Mouse (Mus musculus): Measurements from ENCODE around the gene Serp1.

Gene Serp1

DNA sequence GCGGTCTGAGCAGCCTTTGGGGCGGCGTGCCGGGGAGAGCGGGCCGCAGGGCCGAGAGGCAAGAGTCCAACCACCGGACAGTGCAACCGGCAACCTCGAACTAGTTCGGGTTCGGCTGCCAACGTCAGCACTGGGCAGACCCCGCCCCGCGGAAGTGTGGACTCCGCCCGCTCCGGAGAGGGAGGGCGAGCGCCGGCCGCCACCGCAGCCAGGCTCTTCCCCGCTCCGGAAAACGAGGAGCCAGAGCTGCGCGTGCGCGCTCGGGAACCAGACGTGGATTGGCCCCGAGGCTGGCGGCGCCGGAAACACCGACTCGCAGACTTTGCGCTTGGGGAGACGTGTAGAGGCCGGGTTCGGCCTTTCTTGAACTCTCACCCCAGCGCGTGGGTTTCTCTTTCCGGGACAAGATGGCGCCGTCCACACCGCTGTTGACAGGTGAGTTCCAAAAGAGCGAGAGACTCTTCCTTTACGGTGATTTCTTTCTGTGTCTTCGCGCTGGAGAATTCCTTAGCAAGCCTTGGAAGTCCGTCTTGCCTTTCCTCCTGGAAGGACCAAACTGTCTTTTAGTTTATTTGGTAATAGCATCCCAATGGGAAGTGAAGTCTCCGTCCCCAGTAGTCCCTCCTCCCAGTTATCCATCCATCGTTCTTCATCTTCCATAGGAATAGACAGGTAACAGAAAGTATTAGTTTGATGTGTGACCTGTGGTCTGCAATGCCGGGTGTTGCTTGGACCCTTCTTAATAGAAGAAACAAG lies at the start of gene Serp1, which contains the start of gene Eif2a:
Gene Serp1, minus strand, starts transcription at position 241 of the 756 bp plus-strand sequence.
Gene Eif2a, plus strand, starts transcription at position 170 of the 756 bp plus-strand sequence.
- DNase-seq, result peak; percentile 99

DNA sequence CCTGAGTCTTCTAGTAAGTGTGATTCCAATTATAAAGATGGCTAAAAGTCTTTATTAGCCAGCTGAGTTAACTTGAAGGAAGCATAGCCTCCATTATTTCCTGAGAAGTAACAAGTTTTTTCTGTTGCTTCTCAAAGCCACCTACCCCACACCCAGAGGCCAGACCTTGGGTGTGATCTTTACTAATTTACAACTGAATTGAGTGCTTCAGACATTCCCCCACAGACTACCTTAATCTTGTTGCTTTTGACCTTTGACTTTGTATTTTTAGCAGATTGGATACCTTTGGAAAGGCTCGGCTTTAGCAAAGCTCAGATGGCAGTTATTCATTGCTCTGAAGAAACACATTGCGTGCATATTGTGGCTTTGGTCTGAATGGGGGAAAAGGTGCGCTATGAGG lies 45.1 kb upstream of the Serp1 start:
- DNase-seq, result no peak

DNA sequence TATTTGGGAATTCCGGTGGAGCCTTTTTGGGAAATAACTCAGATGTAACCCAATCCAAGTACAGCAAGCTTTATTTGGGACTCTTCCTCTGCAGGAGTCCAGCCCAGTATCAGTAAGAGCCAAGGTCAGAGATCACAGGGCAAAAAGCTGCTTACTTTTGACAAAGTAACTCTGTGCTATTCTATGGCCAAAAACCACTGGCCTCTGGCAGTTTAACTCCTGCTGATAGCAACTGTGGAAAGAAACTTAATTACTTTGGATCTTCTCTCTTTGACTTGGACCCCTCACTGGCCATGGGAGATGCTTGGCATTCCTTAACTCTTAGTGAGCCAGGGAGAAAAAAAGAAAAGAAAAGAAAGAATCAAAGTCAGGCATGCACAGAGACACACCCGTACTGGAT lies 35.7 kb upstream of the Serp1 start:
- no peak for DNase-seq

DNA sequence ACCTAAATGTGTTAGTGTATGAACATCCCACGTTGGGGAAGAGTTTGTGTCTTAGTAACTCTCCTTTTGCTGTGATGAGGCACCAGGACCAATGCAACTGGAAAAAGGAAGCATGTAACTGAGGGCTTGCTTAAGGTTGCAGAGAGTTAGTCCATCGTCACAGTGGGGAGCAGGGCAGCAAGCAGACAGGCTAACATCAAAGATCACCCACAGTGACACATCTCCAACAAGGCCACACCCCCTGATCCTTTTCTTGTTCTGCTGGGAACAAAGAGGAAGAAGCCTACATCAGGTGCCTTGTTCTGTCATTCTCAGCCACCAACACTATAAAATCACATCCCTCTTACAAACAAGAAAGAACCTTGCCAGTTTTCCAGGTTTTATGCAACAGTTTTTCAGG lies 34.2 kb upstream of the Serp1 start:
- no peak for DNase-seq

DNA sequence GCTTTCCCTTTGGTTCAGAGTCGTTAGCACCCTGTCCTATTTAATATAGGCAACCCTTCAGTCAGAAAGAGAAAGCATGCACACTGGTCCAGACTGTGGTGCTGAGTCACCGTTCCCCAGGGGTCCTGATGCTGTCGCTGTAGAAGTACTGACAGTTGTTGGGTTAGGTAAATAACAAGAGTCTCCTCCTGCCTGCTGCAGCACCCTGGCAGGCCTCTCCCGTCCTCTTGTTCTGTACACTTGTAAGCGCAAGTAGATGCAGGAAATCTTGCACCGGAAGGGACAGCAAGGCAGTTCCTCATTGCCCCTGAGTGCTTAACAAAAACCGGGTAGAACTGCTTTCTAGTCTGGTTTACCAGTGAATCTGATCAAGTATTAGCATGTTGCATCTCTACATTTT lies 31.0 kb upstream of the Serp1 start:
- DNase-seq, result no peak

DNA sequence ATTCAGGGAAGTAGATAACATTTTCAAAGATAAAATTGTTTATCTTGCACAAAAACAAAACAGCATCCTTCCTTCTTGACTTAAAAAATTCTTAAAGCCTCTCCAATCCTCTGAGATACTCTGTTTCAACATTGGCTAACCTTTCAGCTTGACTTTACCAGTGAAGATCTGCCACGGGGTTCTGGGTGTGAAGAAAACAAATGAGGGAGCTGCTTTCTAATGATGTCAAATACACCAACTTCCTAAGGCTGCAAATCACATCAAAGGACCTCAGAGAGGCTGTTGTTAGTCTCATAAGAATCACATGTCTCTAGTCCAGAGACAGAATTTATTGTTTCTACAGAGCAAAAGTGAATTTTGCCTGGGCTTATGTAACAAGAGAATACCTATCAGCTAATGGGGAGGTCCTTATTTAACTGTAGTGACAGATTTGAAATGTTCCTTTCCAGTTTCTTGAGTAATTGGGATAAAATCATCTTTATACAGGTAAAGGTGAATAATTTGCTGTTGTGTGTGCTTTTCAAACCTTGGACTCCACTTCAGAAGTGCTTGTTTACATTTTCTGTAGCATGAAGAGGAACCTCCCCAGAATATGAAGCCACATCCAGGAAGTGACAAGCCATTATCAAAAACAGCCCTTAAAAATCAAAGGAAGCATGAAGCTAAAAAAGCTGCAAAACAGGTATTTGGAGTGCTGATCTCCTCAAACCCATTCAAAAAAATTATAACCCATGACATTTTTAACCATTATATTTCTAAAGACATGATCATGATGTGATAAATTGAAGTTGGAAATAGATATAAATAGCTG lies 26.5 kb upstream of the Serp1 start:
- no peak for DNase-seq

DNA sequence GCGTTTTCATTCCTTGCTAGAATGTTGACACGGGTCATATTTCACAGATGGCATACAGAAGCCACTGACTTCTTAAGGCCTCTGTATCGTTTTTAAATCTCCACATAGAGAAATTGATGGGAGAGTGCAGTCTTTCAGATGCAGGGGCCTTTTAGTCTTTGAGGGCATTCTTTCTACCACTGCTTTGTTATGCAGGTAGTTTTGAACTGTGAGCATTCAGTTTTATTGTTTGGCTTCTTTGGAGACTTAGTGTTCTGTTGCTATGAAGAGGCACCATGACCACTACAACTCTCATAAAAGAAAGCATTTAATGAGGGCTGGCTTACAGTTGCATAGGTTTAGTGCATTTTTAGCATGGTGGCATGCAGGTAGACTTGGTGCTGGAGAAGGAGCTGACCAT lies 10.9 kb upstream of the Serp1 start:
- no peak for DNase-seq

DNA sequence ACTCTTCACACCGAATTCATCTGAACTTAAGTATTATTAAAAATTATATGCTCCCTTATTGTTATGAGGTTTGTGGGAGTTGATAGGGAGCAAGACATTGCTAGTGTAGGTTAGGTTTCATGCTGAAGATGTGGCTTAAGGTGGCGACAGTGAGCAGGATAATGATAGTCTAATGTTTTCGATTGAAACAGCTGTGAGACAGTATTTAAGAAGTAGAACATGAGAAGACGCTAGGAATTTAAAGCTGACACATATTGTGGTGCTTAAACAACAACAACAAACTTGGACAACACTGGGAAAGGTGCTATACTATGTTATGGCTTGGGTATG lies 681 bp upstream of the Serp1 start:
- no peak for DNase-seq

DNA sequence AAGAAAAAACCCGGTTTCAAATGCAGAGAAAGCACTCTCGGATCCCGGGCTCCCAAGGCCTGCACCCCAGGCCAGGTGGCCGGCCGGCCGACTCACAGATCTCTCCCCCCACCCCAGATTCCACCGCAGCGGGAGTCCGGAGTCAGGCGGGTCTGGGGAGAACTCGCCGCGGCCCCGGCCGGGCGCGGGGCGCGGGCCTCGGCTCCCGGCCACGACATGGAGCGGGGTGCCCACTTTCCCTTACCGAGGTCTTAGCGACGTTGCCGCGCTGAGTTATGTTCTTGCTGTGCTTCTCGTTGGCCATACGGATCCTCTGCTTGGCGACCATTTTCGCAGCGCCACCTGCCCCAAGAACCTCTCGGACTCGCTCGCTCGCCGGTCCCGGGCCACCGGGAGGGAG lies 526 bp downstream of the Serp1 start:
- no peak for DNase-seq

DNA sequence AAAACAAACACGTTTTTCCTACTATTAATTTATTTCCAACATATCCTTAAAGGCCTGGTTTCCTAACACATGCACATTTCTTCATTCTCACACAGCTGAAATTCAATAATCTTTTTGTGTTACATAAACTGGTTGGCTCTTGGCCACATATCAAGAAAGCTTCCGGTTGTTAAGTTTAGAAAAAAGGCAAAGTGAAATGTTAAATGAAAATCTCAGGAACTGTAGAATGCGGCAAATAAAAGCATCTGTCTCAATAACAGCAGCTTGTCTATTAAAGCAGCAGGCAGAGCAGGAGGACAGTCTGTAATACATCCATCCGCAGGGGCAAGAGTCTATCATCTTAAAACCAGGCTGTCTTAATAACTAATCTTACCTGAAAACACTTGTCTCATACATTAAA lies 1.4 kb downstream of the Serp1 start:
- DNase-seq, result no peak

DNA sequence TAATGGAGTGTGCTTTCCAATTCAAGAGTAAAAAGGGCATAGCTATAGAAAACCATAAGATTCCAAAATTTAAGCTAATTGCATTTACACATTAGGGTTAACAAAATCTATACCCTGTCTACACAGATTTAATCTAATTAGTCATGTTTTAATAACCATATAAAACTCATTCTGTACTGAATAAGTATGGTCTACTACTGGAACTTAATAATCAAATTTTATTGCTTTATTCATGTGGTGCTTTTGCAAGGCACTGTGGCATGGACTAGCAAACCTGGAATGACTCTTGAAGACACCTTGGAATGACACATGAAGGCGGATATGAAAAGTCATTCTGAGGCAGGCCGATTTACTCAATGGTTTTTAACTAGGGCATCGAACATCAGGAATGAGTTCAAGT lies 2.3 kb downstream of the Serp1 start:
- DNase-seq, result no peak

DNA sequence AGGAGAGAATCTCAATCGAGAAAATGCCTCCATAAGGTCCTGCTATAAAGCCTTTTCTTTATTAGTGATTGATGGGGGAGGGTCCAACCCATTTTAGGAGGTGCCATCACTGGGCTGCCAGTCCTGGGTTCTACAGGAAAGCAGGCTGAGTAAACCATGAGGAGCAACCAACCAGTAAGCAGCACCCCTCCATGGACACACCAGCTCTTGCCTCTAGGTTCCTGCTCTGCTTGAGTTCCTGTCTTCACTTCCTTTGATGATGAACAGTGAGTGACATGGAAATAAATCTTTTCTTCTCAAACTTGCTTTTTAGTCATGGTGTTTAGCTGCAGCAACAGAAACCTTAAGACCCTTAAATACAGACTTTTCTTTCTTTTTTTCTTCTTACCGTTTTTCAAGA lies 4.3 kb downstream of the Serp1 start:
- no peak for DNase-seq

DNA sequence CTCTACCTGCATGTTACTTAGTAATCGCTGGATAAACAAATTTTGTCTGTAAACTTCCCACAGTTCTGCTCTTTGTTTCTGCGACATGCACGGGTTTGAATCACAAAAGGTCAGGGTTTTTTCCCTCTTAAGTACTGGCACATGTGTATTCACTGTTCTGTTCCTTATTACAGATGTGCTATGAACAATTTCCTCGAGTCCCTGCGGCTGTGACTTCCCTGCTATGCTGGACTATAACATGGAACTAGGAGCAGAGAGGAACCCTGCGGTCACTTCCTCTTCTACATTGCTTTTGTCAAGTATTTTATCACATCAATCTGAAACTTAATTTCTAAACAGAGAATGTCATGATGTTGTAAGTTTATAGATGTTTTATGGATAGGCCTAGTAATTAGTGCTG lies 5.4 kb downstream of the Serp1 start:
- no peak for DNase-seq

DNA sequence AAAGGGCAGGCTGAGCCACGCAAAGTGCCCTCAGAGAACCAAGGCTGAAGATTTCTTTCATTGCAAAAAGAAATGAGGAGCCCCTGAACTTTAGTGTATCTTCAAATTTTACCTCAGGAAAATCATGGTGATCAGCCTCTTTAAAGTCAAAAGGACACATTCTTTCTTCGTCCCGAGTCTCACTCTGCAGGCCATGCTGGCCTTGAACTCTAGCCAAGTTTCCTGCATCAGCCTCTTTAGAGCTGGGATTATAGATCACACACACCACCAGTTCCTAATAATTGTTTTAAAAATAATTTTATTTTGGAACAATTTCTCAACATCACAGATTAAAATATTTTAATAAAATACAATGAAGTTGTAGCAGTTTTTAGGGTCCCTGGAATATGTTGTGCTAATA lies 6.2 kb downstream of the Serp1 start:
- no peak for DNase-seq

DNA sequence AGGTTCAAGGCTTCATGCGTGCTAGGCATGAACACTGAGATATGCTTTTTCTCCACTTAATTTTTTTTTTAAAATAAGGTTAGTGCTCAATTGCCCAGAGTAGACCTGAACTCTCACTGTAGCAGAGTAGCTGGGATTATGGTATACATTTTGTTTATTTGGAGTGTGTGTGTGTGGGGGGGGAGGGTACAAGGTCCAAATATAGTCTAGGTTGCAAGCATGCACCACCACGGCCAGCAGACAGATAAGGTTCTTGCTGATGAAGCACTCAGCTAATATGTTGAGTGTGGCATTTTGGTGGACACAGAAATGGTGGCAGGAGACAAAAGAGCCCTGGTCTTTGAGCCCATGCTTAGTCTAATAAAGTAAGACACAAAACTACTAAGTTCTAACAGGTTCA lies 6.7 kb downstream of the Serp1 start:
- no peak for DNase-seq

DNA sequence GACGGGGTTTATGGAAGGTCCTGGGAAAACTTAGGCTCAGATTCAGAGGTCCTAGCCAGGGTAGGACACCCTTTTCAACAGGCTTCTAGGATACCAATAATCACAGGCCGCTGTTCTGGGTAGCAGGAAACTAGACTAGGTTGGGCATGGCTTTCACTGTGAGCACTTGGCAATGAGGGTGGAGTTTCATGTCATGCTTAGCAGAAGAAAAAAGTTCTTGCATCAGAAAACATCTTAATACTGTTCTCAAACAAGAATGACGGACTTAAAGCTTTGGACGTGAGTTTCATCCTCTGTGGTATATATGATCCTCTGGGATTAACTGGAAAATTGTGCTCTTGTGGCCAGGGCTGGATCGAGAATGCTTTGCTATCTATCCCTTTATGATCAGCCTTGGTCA lies 7.9 kb downstream of the Serp1 start:
- no peak for DNase-seq

DNA sequence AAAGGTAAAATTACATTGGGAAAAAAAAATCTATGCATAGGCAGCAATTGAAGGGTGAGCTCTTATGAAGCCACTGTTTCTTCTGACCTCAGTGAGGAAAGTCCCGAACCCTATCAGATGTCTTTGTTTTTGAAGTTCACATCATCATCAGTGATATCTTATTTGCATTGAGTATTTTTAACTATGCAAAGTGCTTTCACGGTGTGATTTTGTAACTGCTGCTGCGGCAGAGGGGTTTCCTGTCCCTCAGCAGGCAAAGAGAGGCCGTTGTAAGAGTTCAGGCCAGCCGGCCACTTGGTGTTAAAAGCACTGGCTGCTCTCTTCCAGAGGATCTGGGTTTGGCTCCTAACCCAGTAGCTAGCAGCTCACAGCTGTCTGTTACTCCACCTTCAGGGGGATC lies 8.4 kb downstream of the Serp1 start:
- no peak for DNase-seq

DNA sequence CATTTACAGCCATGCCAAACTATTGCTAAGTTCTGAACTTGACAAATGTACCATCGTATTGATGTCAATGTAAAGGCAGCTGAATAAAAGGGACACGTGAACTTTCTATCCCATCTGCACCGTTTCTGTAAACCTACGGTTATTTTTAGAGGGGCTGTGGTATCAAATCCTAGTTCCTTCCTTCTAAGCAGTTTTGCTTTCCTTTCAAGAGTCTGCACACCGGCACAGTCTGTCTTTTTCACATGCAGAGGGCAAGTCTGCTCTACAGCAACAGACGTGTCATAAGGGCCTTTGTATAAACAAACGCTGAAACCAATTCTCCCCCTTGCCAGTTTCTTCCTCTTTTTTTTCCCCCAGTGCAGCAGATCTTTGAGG lies 9.1 kb downstream of the Serp1 start:
- no peak for DNase-seq

DNA sequence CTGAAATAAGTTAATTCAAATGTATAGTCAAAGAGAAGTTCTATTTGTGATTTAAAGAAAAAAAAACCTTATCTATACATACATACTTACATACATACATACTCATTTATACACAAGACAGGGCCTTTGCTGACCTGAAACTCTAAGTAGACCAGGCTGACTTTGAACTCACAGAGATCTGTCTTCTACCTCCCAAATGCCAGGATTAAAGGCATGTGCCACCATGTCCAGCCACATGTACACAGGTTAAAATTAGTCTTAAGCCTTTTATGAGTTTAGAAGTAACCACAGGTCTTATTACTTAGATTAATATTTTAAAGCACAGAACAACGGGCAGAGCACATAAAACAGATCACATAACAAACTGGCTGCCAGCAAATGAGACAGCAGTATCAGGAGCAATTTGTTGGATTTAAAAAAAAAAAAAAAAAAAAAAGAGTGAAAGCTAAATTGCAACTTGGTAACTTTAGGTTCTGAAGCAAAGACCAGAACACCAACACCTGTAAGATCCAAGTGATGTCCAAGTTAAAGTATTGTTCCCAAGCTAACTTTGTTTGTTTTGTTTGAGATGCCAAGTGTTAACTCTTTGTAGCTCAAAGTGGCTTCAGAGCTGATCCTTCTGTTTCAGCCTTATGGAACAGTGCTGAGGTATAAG lies 9.6 kb downstream of the Serp1 start:
- no peak for DNase-seq

DNA sequence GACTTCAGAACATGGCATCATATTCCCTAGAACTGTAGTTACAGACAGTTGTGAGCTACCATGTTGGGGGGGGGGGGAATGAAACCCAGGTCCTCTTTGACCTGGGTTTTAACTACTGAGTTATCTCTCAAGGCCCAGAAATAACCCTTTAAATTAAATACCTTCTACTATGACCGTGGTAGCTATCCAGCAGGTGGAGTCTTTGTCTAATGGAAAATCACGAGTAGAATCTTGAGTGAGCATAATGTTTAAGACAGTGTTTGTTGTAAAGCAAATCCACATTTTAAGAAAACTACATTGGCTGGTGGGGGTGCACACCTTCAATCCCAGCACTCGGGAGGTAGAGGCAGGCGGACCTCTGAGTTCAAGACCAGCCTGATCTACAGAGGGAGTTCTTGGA lies 12.2 kb downstream of the Serp1 start:
- DNase-seq, result no peak

DNA sequence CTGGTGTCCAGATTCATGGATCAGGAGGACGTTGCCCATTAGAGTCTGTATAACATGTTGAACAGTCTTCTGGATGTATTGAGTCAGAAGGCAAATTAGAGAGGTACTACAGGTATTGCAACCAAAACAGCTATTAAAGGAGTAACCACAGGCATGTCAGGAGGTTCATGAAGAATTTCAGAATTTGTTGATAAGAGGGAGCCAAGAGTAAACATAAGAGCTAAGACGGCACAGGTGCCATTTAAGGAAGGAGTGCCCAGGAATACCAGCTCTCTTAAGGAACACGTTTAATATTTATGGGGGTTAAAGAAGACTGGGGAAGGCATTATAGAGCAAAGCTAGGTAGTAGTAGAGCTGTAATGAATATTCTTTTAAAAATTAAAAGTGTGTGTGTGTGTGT lies 13.0 kb downstream of the Serp1 start:
- DNase-seq, result no peak

DNA sequence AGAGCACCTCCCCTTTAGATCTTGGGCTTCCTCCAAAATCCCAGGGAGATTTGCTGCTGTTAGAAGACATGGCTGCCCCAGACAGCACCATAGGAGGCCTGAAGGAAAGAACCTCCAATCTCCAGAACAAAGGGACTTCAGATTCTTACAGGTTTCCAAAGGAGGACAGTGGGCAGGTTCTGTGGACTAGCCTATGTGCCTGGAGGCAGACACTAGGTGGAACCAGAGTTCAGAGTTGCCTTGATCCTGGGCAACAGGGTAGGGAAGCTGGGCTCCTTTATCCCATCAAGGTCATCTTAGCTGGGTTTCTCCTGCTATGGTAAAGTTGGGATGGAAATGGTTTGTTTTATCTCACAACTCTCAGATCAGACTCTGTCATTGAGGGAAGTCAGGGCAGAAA lies 14.1 kb downstream of the Serp1 start:
- DNase-seq, result no peak

DNA sequence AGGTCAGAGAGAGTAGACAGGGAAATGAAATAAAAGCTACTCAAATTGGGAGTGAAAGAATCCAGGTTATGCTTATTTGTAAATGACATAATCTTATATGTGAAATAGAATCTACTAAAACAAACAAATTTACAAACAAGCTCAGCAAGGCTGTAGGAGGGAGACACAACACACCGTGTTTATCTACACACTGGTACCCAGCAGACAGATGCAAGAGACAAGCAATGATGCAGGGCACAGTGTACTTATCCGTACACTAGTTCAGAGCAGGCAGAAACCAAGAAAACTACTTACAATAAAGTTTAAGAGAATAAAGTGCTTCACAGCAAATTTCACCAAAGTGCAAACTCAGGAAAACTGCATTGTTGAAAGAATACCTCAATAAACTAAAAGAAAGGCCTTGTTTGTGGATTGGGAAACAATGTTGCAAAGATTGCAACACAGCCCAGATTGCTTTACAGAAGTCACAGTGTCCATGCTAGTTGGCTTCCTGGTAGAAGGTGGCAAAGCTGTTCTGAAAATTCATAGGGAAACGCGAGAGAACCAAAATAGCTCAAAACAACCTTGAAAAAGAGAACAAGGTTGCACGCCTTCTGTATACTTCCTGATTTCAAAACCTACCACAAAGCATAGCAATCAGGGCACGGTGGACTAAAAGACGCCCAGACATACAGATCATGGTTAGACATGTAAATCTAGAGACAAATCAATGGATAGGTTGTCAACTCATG lies 17.5 kb downstream of the Serp1 start:
- DNase-seq, result no peak

DNA sequence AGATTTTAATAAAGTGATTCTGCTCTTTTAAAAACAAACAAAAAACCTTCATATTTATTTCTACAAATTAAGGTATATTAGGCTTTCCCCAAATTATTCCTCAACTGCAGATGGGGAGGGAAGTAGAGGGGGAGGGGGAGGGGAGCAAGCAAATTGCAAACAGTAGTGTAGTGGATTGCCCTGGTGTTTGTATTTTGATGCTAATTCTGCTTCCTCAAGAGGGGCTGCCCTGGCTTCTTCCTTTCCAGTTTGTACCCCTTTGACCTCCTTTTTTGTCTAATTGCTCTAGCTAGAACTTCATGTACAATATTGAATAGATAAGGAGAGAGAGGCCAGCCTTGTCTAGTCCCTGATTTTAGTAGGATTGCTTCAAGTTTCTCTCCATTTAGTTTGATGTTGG lies 21.0 kb downstream of the Serp1 start:
- no peak for DNase-seq
